Mouse (Mus musculus): ENCODE measurements around the gene Hmces.

Gene Hmces

DNA sequence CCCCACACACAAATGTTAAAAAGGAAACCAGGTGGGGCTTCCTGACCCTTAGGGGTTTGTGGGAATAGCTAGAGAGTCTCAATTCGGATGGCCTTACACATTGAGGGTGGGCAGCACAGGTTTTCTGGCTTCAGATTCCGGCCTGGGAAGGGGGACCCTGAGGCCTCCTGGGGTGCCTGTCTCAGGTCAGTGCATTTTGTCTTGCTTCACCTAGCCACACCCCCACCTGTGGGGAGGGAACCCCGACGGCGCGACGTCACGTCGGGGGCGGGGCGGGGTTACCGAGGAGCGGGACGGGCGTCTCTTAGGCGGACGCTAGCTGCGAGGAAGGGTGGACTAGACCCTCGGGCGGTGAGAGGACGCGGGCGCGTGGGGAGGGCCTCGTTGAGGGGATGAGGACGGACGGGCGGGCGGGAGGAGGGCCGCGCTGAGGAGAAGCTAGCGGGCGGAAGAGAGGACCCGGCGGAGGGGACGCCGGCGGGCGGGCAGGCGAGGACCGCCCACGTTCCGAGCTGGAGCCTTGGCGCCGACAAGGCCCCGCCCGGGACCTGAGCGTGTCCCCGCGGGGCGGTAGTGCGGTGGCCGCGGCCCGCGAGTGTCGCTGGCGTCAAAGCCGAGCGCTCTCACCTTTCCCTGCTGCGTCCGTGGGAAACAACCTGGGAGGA, at the start of gene Hmces:
TSS of gene Hmces (plus strand) at position 275 of the 665 bp plus-strand sequence.
- peak; percentile 88 for DNase-seq

DNA sequence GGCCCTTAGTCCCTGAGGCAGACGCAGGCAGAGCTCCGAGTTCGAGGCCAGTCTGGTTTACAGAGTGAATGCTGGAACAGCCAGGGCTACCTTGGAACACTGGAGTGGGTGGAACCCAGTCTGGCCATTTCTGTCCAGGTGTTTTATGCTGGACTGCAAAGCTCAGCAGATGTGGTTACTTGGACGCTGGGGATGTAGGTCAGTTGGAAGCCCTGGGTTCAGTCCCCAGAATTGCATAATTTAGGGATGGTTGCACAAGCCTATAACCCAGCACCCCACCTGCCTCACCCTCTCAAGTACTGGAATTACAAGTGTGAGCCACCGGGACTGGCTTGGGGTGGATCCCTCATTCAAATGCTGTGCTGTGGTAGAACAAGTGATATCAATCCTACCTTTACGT, 47.5 kb upstream of the Hmces start:
- DNase-seq, result no peak

DNA sequence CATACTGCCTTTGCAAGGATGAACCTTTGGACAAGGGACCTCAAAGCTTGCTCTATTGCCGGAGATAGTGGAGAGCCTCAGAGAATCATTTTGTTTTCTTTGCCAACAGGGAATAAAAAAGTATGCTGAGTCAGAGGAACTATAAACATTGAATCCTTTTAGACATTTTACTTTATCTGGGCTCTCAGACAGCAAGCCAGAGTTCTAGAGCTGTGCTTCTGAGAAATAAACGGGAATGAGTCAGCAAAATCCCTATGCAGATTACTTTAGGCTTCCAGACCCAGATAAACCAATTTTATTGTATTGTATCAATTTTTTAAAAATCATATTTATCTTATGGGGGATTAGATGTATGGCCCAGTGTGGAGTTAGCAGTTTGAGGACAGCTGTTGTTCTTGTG, 46.5 kb upstream of the Hmces start:
- no peak for DNase-seq

DNA sequence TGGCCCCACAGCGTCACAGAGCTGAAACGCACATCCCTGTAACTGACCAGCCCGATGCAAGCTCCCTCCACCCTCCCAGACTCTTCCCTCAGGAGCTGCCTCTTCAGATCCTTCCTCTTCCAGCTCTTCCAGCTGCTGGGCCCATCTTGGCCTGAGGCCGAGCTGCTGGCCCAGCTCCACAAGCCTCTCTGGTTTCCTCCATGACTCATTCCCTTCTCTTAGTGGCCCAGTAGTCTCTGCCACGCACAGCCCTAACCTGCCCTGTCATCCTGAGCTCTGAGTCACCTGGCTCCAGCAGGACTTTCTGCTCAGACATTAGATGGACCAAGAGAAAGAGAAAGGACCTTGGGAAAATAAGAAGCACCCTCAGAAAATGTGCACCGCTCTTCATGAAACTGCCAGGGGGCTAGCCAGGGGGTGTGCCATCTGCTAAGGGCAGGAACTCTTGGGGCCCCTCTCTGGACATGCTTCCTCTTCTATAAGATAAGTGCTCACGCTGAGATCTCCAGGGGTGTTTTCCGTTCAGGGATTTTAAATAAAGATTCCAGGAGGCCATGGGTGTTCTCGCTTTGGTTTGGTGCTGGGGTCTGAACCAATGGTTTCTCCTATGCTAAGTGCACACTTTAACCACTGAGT, 44.7 kb upstream of the Hmces start:
- no peak for DNase-seq

DNA sequence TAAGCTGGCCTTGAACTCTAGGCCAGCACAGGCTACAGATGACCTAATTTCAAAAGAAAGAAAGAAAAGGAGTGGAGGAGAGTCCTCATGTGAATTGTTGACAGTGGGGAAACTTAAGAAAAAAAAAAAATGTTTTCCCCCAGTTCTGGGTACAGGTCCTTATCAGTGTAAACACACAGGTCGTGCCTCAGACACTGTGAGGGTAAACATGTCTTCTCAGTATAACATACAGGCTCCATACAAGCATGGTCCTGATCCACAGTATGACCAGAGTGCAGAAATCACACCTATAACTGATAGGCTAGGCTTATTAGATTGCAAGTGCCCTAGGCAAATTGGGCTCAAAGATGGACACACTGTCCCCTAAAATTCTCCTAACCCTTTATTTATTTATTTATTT, 43.3 kb upstream of the Hmces start:
- DNase-seq, result no peak

DNA sequence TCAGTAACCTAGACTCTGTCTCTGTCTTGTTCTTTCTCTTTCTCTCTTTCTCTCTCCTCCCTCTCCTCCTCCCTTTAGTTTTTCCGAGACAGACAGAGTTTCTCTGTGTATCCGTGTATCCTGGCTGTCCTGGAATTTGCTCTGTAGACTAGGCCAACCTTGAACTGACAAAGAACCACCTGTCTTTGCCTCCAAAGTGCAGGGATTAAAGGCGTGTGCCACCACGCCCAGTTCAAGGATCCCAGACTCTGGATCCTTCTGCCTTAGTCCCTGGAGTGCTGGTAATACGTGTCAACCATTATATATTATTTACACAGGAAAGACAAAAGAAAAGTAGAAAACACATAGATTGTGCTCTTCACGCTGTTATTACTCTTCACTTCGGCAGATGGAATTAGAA, 42.5 kb upstream of the Hmces start:
- DNase-seq, result no peak

DNA sequence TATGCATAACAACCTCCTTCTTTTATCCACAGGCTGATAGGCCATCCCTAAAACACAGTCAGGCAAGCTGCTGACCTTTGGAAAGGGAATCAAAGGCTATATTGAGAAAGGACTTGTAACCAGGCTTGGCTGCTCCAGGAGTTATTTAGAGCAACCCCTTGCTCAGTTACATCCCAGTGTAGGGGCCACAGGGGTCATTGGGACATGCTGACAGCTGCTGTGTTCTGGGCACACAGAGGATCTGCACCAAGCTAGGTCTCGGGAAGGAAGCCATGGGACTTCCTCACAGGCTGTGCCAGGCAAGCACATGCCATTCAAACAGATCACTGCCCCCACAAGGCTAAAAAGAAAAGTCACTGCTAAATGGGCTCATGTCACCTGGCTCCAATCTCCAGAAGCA, 40.6 kb upstream of the Hmces start:
- no peak for DNase-seq

DNA sequence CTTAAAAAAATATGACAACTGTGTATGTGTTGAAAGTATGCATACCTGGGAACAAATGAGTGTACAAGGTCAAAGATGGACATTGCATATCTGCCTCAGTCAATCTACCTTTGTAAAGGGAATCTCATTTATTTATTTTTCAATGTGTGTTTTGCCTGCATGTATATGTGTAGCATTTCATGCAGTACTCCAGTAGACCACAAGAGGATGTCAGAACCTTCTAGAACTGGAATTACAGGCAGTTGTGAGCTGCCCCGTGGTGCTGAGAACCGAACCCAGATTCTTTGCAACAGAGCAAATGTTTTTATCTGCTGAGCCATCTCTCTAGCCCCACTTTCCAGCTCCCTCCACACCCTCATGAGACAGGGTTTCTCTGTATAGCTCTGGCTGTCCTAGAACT, 39.8 kb upstream of the Hmces start:
- DNase-seq, result no peak

DNA sequence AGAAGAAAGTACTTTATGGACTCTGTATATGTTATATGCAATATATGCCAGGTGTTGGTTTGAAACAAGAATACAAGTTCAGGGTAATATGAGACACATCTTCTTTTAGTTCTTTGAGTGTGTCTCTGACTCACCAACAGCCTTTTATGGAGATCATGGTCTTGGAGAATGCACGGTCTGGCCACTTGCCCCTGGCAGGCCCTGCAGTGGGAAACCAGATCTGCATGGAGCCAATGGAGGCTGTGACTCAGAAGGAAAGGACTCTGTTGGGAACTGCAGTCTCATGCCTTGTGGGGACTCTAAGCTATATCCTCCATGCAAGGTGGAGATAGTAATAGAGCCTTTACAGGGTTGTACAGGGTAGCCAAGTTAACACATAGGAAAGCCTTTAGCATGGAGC, 38.7 kb upstream of the Hmces start:
- no peak for DNase-seq

DNA sequence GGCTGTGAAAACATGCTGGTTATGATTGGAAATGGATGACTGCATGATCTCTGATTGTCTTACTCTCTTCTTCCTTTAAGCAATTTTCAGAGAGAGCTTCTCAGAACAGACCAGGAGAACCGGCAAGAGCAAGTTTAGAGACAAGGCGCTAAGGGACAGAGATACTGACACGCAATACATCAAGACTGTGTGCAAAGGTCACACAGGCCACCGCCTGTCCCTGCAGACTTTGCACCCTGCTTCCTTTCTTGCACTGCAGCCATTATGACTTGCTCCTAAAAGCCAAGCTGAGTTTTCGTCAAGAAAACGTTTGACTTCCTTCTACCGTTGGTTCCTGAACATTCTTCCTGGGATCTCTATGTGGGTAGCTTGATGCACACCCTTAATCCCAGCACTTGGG, 38.2 kb upstream of the Hmces start:
- DNase-seq, result no peak

DNA sequence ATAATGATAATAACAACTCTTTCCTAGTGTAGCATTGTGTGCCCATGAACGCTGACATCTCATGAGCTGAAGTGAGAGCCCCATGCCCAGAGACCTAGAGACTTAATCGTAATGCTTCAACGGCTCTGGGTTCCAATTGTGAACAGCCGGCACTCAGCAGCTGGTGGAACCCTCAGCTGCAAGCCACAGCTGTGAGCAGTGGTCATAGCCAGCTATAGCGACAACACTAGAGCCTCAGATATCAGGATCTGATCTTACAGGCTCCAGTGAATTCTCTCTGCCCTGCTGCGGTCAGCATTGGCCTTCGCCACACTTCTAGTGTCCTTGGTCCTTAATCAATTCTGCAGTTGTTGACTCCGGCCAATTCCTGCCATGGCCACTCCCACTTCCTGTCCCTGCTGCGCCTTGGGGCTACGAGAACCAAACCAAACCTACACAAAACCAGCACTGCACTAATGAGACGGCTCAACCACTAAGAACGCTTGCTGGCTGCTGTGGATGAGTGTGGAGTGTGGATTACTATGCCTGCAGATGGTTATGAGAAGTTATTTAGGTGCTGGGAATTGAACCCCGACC, 37.6 kb upstream of the Hmces start:
- no peak for DNase-seq

DNA sequence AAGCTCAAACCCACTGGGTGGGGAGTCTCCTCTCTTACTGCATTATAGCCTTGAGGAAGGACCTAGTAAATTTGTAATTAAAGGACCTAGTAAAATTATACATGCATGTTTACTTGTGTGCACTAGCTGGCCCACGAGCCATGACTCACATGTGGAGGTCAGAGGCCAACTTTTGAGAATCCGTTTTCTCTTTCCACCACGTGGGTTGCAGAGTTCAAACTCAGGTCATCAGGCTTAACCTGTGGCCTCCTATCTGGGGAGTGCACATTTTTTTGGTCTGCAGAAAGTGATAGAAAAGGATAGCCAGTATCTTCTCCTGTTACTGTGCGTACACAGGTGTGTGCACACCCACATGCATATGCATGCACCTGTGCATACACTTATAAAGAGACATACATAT, 34.7 kb upstream of the Hmces start:
- no peak for DNase-seq

DNA sequence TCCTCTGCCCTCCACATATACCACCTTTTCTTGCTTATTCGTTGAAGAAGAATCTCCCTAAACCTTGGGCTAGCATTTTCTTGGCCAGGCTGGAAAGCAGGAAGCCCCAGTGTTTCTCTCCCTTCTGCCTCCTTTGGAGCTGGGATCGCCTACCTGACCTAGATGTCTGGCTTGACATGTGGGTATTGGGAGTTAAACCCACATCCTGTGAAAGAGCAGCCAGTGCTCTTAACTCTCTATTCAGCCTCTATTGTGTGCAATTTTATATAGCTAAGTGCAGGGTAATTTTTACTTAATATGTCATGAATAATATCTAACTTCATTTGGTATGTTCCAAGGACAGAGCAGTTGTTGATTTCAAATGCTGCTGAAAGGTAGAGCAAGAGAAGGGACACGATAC, 34.1 kb upstream of the Hmces start:
- peak; percentile 28 for DNase-seq

DNA sequence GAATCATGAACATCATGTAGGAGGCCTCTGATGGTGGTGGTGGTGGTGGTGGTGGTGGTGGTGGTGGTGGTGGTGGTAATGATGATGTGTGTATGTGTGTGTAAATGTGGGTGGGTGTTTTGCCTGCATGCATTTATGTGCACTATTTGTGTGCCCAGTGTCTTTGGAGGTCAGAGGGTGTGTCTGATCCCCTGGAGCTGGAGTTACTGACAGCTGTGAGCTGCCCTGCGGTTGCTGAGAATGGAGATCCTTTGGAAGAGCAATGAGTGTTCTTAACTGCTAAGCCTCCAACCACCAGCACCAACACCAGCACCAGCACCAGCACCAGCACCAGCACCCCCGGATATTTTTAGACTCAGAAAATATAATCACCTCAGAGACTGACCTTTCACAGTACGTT, 31.5 kb upstream of the Hmces start:
- DNase-seq, result no peak

DNA sequence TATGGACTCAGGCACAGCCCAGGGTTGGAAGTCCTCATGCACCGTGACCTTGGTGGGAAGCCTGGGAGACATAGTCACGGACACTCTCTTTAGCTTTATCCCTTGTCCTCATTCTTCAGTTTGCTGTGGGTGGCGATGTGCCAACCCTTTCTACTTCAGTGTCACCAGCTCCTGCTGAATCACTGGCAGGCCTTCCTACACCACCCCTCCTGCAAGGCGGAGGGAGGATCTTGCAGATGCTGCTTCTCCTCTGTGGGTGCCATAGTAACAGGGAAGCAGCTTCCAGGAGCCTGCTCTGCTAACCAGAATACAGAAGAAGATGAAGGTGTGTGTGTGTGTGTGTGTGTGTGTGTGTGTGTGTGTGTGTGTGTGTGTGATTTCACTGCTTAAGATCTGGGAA, 30.9 kb upstream of the Hmces start:
- no peak for DNase-seq

DNA sequence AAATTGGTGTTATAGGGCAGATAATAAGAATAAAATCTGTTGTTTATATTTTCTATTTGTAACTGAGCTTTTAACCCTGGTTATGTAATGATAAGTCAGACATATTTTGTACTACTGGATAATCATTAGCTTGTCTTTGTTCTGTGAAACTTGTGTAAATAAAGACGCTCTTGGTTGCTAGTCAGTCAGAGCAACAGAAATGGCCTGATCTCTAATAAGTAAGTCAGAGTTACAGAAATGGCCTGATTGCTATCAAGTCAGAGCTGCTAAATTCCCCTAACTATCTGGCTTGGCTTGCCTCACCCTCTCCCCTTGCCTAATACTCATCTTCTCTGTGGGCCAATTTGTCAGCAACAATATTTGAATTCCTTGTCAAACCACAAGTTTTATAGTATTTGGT, 27.0 kb upstream of the Hmces start:
- DNase-seq, result no peak

DNA sequence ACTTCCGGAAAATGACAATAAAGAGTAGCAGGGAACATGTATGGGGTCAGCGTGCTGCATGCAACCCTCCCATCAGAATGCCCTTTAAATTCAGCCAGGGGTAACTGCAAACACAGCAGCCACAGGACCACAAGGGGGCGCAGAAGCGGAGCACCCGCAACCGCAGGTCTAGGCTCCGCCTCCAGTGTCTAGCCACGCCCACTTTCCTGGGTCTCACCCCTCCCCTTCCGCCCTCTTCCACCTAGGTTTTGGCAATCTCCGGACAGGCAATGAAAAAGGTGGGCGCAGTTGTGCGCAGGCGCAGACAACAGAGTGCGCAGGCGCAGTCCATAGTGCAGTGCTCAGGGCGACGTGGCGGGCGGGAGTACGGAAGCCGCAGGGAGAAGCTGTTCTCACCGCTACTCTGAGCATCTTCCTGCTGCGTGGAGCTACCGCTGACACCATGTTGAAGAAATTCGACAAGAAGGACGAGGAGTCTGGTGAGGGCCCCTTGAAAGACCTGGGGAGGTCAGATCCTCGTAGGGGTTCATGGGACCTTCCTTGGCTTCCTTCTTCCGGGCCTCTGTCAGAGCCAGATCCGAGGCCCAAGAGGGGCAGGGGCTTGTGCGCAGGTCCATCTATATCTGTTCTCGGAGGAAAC, 26.0 kb upstream of the Hmces start, which contains the start of gene Copg1:
TSS of gene Copg1 (plus strand) at position 221 of the 640 bp plus-strand sequence.
- peak; percentile 100 for DNase-seq

DNA sequence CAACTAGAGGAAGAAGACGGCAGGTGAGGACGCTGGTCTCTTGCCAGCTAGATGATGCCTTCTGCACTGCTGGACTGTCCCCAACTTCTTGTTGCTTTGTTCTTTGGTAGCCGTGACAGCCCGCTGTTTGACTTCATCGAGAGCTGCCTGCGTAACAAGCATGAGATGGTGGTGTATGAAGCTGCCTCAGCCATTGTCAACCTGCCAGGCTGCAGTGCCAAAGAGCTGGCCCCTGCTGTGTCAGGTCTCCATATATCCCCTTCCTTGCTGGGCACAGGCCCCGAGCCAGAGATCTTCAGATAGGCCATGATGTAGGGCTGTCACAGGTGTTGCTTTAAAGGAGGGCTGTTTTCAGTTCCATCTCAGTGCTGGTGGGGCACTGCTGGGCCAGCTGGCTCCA, 19.8 kb upstream of the Hmces start:
- no peak for DNase-seq

DNA sequence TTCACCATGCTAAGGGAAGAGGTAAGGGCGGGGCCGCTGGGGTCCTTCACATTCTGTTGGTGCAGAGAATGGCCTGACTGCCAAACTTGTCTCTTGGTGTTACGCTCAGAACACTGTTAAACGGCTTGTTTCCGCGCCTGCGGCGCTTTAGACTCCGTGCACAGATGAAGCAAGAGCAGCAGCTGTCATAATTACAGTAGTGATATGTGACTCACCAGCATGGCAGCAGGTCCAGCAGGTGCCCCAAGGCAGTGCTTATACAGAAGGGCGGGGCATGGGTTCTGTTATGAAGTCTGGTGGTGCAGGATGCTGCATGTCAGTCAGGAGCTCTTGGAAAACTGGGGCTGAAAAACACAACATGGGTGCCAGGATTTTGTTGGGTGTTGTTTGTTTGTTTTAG, 15.7 kb upstream of the Hmces start:
- no peak for DNase-seq

DNA sequence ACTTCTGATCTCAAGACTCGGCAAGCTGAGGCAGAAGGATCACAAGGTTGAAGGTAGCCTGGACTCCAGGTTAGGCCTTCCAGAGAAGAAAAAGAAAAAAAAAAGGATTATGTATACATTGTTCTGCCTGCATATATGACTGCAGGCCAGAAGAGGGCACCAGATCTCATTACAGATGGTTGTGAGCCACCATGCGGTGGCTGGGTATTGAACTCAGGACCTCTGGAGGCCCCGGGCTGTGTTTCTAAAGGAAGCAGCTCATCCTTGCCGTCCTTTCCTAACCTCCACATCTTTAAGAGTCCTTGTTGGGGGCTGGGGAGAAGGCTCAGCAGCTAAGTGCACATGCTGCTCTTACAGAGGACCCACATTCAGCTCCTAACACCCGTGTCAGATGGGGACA, 7.1 kb upstream of the Hmces start:
- peak; percentile 35 for DNase-seq

DNA sequence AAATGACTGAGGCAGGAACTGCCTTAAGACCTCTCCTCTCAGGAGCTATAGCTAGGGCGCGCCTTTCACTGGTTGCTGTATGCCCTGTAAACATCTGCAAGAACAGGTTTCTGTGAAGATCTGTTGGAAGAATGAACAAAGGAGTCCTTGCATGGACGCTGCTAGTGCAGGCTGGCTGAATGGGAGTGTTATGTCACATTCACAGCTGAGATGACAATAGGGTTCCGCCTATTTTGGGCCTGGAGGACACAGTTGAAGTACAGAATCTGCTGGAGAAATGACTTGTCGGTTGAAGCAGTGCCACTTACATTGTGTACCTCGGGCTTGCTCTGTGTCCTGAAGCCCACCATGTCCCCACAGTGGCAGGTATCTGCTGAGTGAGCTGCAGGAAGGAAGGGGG, 4.6 kb upstream of the Hmces start:
- no peak for DNase-seq

DNA sequence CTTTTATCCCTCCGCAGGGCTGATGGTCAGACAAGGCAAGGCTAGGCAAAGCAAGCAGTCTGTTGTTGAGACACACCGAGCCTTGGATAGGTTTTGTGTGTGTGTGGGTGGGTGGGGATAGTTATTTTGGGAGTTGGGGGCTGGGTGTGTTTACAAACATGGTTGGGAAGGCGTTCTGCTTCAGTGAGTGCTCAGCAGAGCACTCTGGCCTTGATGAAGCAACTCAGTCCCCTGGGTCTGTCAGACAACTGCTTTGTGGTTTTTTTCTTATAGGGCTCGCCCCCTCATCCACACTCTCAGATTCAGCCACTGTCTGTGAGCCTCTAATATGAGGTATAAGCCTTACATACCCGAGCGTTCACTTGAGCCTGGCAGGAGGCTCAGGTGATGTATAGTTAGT, 2.2 kb upstream of the Hmces start:
- DNase-seq, result no peak

DNA sequence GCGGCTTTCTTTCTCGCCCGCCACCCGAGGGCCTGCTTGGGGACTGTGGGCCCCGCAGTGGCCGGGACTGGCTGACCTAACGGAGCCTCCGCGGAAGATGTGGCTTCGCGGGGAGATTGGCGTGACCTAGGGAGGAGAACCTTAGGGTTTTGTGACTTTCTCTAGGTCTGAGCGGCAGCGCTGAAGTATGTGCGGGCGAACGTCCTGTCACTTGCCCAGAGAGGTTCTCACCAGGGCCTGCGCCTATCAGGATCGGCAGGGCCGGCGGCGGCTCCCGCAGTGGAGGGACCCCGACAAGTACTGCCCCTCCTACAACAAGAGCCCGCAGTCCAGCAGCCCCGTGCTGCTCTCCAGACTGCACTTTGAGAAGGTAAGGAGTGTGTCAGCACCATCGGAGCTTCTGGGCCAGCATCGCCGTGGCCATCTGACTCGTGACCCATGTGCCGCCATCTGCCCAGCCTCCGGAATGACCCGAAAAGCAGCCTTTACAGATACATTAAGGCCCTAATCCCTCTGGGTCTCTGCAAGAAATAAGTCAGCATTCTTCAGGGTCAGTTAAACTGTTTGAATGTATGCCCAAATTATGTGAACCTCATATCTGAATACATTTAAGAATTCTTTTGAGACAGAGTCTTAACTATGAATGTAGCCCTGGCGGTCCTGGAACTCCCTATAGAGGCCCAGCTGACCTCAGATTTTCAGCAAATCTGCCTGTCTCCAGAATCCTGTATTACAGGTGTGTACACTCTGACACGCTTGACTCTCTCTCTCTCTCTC, 779 bp downstream of the Hmces start:
- peak; percentile 62 for DNase-seq

Measured in thymus, postnatal 4 days (tissue).